Mouse (Mus musculus) bone marrow, adult 2 months (tissue): ENCODE results near the gene Adcy4. TPM values are rescaled to one million over a fixed set of nuclear protein-coding genes. Genes with fewer than 3 reads are reported as not detected.
A peak's percentile ranks its signal among the peaks of the same experiment; 100 is the strongest.

Experiments used
- H3K27ac ChIP-seq: fragments of 200-500 bp; 2 replicates; pipeline ENCODE4 v1.5.1; 2012; ENCODE audit warnings: low read depth, mild to moderate bottlenecking, control low read depth, inconsistent platforms, low read length; ENCODE audit not compliant: control insufficient read depth, poor library complexity, insufficient read depth
- H3K4me1 ChIP-seq: fragments of 200-500 bp; 2 replicates; pipeline ENCODE4 v1.6.1; 2011; ENCODE audit warnings: low read length; ENCODE audit not compliant: control insufficient read depth, insufficient read depth
- H3K4me3 ChIP-seq: fragments of 200-500 bp; replicated peaks from 2 replicates; pipeline ENCODE3; 2011; ENCODE audit warnings: mild to moderate bottlenecking, low read depth, low read length, control low read depth; ENCODE audit not compliant: control insufficient read depth
- CTCF ChIP-seq: fragments of 200-500 bp; IDR thresholded peaks from 2 replicates; pipeline ENCODE4 v1.5.1; 2011; ENCODE audit warnings: low read length, control low read depth; ENCODE audit not compliant: control insufficient read depth, insufficient read depth
- POLR2A ChIP-seq: fragments of 200-500 bp; IDR thresholded peaks from 2 replicates; pipeline ENCODE4 v1.6.1; 2011; ENCODE audit warnings: low read depth, mild to moderate bottlenecking, control low read depth, low read length, borderline replicate concordance; ENCODE audit not compliant: control insufficient read depth
- WGBS: fragments of 180-500 bp; shearing (Covaris S2); methylation state at CpG from one replicate; pipeline ENCODE4 v1.1.7; 2018; 5-methylcytosine and 5-hydroxymethylcytosine counted together
- polyA plus RNA-seq: library from polyadenylated mRNA; stranded (reverse); fragments of >200 nt; gene quantifications from 2 replicates; pipeline ENCODE4 v1.2.4, GENCODE M21; 2011; ENCODE audit warnings: low replicate concordance; ENCODE audit not compliant: missing spikeins, insufficient read depth, insufficient read length

The Adcy4 gene
- polyA plus RNA-seq, 1 experiment: 4.7 TPM

GRCm38 (mm10) chr14:55781310-55781709, 2.6 kb downstream of the Adcy4 start:
- TF ChIP-seq POLR2A (no peak), CTCF (peak; percentile 92)
- no peak overlapping the region for H3K4me3 ChIP-seq
- H3K27ac ChIP-seq: no peak overlapping the region
- WGBS: 25% methylated on average over 14 of the region's 14 CpGs
- H3K4me1 ChIP-seq: peaks cover 3% of the 10 kb centered on the region; the same call in 1 of the 2 replicates

- 73% methylated on average over 11 of the region's 11 CpGs for WGBS
- TF ChIP-seq POLR2A (no peak), CTCF (no peak)
- no peak overlapping the region for H3K27ac ChIP-seq
- H3K4me3 ChIP-seq: no peak overlapping the region
- H3K4me1 ChIP-seq: peaks cover 3% of the 10 kb centered on the region; the same call in 1 of the 2 replicates
Observed at GRCm38 (mm10) chr14:55780736-55781135, 3.2 kb downstream of the Adcy4 start.

GRCm38 (mm10) chr14:55779656-55780055, 4.2 kb downstream of the Adcy4 start:
- WGBS: 87% methylated on average over 16 of the region's 16 CpGs
- Histone ChIP-seq H3K27ac (no peak overlapping the region), H3K4me1 (peaks cover 3% of the 10 kb centered on the region; the same call in 1 of the 2 replicates), H3K4me3 (no peak overlapping the region)
- TF ChIP-seq POLR2A (no peak), CTCF (no peak)

GRCm38 (mm10) chr14:55778686-55779085, 5.2 kb downstream of the Adcy4 start:
- 89% methylated on average over 15 of the region's 15 CpGs for WGBS
- no peak overlapping the region for H3K27ac ChIP-seq
- TF ChIP-seq CTCF (no peak), POLR2A (no peak)
- no peak overlapping the region for H3K4me3 ChIP-seq
- peaks cover 3% of the 10 kb centered on the region; the same call in 1 of the 2 replicates for H3K4me1 ChIP-seq

- no peak overlapping the region for H3K4me3 ChIP-seq
- no peak for TF ChIP-seq POLR2A
- TF ChIP-seq CTCF: no peak
- H3K4me1 ChIP-seq: peaks cover 3% of the 10 kb centered on the region; the same call in 1 of the 2 replicates
- no peak overlapping the region for H3K27ac ChIP-seq
- WGBS: 68% methylated on average over 11 of the region's 11 CpGs
Observed at GRCm38 (mm10) chr14:55777806-55778205, 6.1 kb downstream of the Adcy4 start.

- no peak overlapping the region for H3K4me3 ChIP-seq
- peaks cover 3% of the 10 kb centered on the region; the same call in 1 of the 2 replicates for H3K4me1 ChIP-seq
- TF ChIP-seq CTCF (no peak), POLR2A (no peak)
- H3K27ac ChIP-seq: no peak overlapping the region
- 41% methylated on average over 3 of the region's 3 CpGs for WGBS
Observed at GRCm38 (mm10) chr14:55777176-55777575, 6.7 kb downstream of the Adcy4 start.

GRCm38 (mm10) chr14:55776711-55777110, 7.2 kb downstream of the Adcy4 start:
- TF ChIP-seq CTCF: no peak
- no peak for TF ChIP-seq POLR2A
- WGBS: 59% methylated on average over 7 of the region's 7 CpGs
- H3K27ac ChIP-seq: no peak overlapping the region

GRCm38 (mm10) chr14:55769087-55769703, 14.7 kb downstream of the Adcy4 start:
- Histone ChIP-seq H3K27ac (no peak overlapping the region), H3K4me3 (no peak overlapping the region), H3K4me1 (peaks cover 1% of the 10 kb centered on the region; the same call in 1 of the 2 replicates)
- WGBS: 58% methylated on average over 16 of the region's 16 CpGs
- TF ChIP-seq CTCF (no peak), POLR2A (no peak)

More at GRCm38 (mm10) chr14:55776711-55777110, 7.2 kb downstream of the Adcy4 start:
- peaks cover 3% of the 10 kb centered on the region; the same call in 1 of the 2 replicates for H3K4me1 ChIP-seq
- H3K4me3 ChIP-seq: no peak overlapping the region

GRCm38 (mm10) chr14:55768555-55768954, 15.3 kb downstream of the Adcy4 start:
- H3K27ac ChIP-seq: no peak overlapping the region
- H3K4me3 ChIP-seq: no peak overlapping the region
- WGBS: 58% methylated on average over 6 of the region's 6 CpGs
- TF ChIP-seq POLR2A (no peak), CTCF (no peak)
- peaks cover 2% of the 10 kb centered on the region; the same call in 1 of the 2 replicates for H3K4me1 ChIP-seq
